Mouse (Mus musculus): ENCODE measurements around the gene Atp8a2. TPM values are rescaled to one million over a fixed set of nuclear protein-coding genes. Genes with fewer than 3 reads are reported as not detected.

The Atp8a2 gene
- polyA plus RNA-seq, 1 experiment = 0.01 TPM

DNA sequence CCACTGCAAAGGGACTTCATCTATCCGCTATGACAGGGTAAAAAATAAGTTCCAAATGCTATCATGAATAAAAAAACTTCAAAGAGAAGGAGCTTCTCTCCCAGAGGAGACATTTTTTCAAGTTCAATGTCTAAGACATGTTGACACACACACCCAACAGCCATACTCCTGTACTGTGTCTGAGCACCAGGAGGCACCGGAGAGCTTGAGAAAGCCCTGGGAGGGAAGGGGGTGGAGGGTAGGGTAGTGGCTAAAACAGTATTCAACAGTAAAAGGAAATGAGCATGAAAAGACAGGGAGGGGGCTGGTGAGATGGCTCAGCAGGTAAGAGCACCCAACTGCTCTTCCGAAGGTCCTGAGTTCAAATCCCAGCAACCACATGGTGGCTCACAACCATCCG lies 58.6 kb downstream of the Atp8a2 start:
- Histone ChIP-seq H3K36me3 (ENCODE audit: control insufficient read depth, insufficient read depth) (no peaks in the 10 kb centered on the region), H3K79me2 (ENCODE audit: control insufficient read depth, insufficient read depth) (no peaks in the 10 kb centered on the region), H3ac (ENCODE audit: control insufficient read depth, insufficient read length) (no peak overlapping the region), H3K4me3 (no peak overlapping the region), H3K27me3 (ENCODE audit: control insufficient read depth, insufficient read depth, insufficient read length) (peaks cover 5% of the 10 kb centered on the region), H3K4me2 (ENCODE audit: low read depth) (no peak overlapping the region)
- TF ChIP-seq MYOD1 (IDR thresholded peaks at IDR 0.05; ENCODE audit: control insufficient read depth in 1 of 3, insufficient read length in 2 of 3, low read depth in 2 of 3) (no peak), TCF12 (IDR thresholded peaks at IDR 0.05; ENCODE audit: insufficient read depth, poor library complexity, severe bottlenecking) (no peak), CEBPB (IDR thresholded peaks at IDR 0.05; ENCODE audit: insufficient read depth, poor library complexity, severe bottlenecking) (no peak), MAX (IDR thresholded peaks at IDR 0.05; ENCODE audit: low read depth) (no peak), E2F4 (IDR thresholded peaks at IDR 0.05; ENCODE audit: insufficient read depth) (no peak), USF1 (IDR thresholded peaks at IDR 0.05; ENCODE audit: low read depth) (no peak), TCF3 (IDR thresholded peaks at IDR 0.05; ENCODE audit: insufficient read length, low read depth) (no peak), POLR2A (IDR thresholded peaks at IDR 0.05; ENCODE audit: insufficient read length, low read depth) (no peak), POLR2AphosphoS2 (IDR thresholded peaks at IDR 0.05; ENCODE audit: insufficient read length, low read depth) (no peak), MYOG (IDR thresholded peaks at IDR 0.05; ENCODE audit: control insufficient read depth in 1 of 3, insufficient read depth in 1 of 3, insufficient read length in 2 of 3, low read depth in 2 of 3) (no peak), SRF (IDR thresholded peaks at IDR 0.05; ENCODE audit: control insufficient read depth, insufficient read length, low read depth) (no peak), REST (IDR thresholded peaks at IDR 0.05; ENCODE audit: insufficient read depth, insufficient read length) (no peak)

DNA sequence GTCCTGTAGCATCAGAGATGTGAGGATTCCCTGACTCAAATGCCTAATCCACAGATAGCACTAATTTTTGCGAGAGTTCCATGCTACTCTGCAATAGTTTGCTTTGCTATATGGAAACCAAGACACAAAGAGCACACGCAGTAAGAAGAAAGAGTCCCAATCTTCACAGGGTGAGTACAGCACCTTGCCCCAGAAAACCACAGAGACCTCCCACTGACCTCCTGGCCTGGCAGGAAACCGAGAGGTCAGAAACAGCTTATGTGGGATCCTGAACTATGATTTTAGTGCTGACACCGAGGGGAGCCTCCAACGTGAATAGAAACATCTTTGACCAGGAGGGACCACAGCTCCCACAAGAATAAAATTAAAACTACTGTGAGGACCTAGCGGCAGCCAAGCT lies 59.2 kb downstream of the Atp8a2 start:
- H3K79me2 ChIP-seq (ENCODE audit: control insufficient read depth, insufficient read depth) = no peaks in the 10 kb centered on the region
- H3K36me3 ChIP-seq (ENCODE audit: control insufficient read depth, insufficient read depth) = no peaks in the 10 kb centered on the region
- no peak overlapping the region for H3K4me3 ChIP-seq
- H3K4me2 ChIP-seq (ENCODE audit: low read depth) = no peak overlapping the region
- H3ac ChIP-seq (ENCODE audit: control insufficient read depth, insufficient read length) = no peak overlapping the region
- TF ChIP-seq USF1 (IDR thresholded peaks at IDR 0.05; ENCODE audit: low read depth) (no peak), TCF12 (IDR thresholded peaks at IDR 0.05; ENCODE audit: insufficient read depth, poor library complexity, severe bottlenecking) (no peak), MYOD1 (IDR thresholded peaks at IDR 0.05; ENCODE audit: control insufficient read depth in 1 of 3, insufficient read length in 2 of 3, low read depth in 2 of 3) (no peak), POLR2AphosphoS2 (IDR thresholded peaks at IDR 0.05; ENCODE audit: insufficient read length, low read depth) (no peak), POLR2A (IDR thresholded peaks at IDR 0.05; ENCODE audit: insufficient read length, low read depth) (no peak), TCF3 (IDR thresholded peaks at IDR 0.05; ENCODE audit: insufficient read length, low read depth) (no peak), SRF (IDR thresholded peaks at IDR 0.05; ENCODE audit: control insufficient read depth, insufficient read length, low read depth) (no peak), REST (IDR thresholded peaks at IDR 0.05; ENCODE audit: insufficient read depth, insufficient read length) (no peak), CEBPB (IDR thresholded peaks at IDR 0.05; ENCODE audit: insufficient read depth, poor library complexity, severe bottlenecking) (no peak), MAX (IDR thresholded peaks at IDR 0.05; ENCODE audit: low read depth) (no peak)
- H3K27me3 ChIP-seq (ENCODE audit: control insufficient read depth, insufficient read depth, insufficient read length) = no peaks in the 10 kb centered on the region

DNA sequence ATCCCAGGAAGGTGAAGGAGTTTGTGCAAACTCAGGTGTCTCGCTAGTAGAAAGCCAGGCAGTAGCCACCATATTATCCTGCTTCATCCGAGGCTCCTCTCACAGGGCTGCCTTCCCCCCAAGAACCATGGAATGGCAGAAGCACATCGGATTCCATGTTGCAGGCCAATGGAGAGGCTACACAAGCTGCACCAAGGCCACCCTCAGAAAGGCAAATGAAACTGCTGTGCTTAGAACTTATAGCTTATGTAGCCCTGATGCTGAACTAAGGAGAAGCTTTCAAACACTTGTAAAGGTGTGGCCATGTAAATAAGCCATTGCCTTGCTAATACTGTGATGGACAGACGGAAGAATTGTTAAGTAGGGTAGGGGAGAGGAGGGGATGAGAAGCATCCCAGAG lies 61.2 kb downstream of the Atp8a2 start:
- no peak overlapping the region for H3ac ChIP-seq (ENCODE audit: control insufficient read depth, insufficient read length)
- no peaks in the 10 kb centered on the region for H3K79me2 ChIP-seq (ENCODE audit: control insufficient read depth, insufficient read depth)
- no peaks in the 10 kb centered on the region for H3K27me3 ChIP-seq (ENCODE audit: control insufficient read depth, insufficient read depth, insufficient read length)
- TF ChIP-seq E2F4 (IDR thresholded peaks at IDR 0.05; ENCODE audit: insufficient read depth) (no peak), POLR2AphosphoS2 (IDR thresholded peaks at IDR 0.05; ENCODE audit: insufficient read length, low read depth) (no peak)
- H3K4me3 ChIP-seq = no peak overlapping the region
- no peak overlapping the region for H3K4me2 ChIP-seq (ENCODE audit: low read depth)
- H3K36me3 ChIP-seq (ENCODE audit: control insufficient read depth, insufficient read depth) = no peaks in the 10 kb centered on the region

DNA sequence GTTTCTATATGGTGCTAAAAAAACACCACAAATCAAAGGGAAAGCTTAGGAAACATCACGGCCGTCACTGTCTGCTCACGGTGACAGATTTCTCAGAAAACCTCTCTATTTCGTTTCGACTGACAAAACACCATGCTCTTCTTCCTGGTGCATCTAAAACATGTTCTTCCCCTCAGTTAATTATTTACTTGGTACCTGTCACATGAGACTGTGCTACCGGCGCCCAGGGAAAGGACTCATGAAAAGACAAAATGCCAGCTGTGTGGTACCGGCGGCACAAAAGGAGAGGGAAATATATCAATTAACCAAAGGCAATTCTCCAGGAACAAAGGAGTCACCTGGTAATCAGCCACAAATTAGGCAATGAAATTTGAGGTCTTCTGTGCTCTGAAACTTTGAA lies 62.3 kb downstream of the Atp8a2 start:
- H3K79me2 ChIP-seq (ENCODE audit: control insufficient read depth, insufficient read depth) = no peaks in the 10 kb centered on the region
- H3K4me2 ChIP-seq (ENCODE audit: low read depth) = no peak overlapping the region
- H3K4me3 ChIP-seq = no peak overlapping the region
- H3K27me3 ChIP-seq (ENCODE audit: control insufficient read depth, insufficient read depth, insufficient read length) = peaks cover 9% of the 10 kb centered on the region
- no peak overlapping the region for H3ac ChIP-seq (ENCODE audit: control insufficient read depth, insufficient read length)
- no peaks in the 10 kb centered on the region for H3K36me3 ChIP-seq (ENCODE audit: control insufficient read depth, insufficient read depth)
- TF ChIP-seq E2F4 (IDR thresholded peaks at IDR 0.05; ENCODE audit: insufficient read depth) (no peak), POLR2A (IDR thresholded peaks at IDR 0.05; ENCODE audit: insufficient read length, low read depth) (no peak), MYOG (IDR thresholded peaks at IDR 0.05; ENCODE audit: control insufficient read depth in 1 of 3, insufficient read depth in 1 of 3, insufficient read length in 2 of 3, low read depth in 2 of 3) (no peak), MYOD1 (IDR thresholded peaks at IDR 0.05; ENCODE audit: control insufficient read depth in 1 of 3, insufficient read length in 2 of 3, low read depth in 2 of 3) (no peak), MAX (IDR thresholded peaks at IDR 0.05; ENCODE audit: low read depth) (no peak), POLR2AphosphoS2 (IDR thresholded peaks at IDR 0.05; ENCODE audit: insufficient read length, low read depth) (no peak), TCF3 (IDR thresholded peaks at IDR 0.05; ENCODE audit: insufficient read length, low read depth) (no peak), TCF12 (IDR thresholded peaks at IDR 0.05; ENCODE audit: insufficient read depth, poor library complexity, severe bottlenecking) (no peak), SRF (IDR thresholded peaks at IDR 0.05; ENCODE audit: control insufficient read depth, insufficient read length, low read depth) (no peak), REST (IDR thresholded peaks at IDR 0.05; ENCODE audit: insufficient read depth, insufficient read length) (no peak), USF1 (IDR thresholded peaks at IDR 0.05; ENCODE audit: low read depth) (no peak)

DNA sequence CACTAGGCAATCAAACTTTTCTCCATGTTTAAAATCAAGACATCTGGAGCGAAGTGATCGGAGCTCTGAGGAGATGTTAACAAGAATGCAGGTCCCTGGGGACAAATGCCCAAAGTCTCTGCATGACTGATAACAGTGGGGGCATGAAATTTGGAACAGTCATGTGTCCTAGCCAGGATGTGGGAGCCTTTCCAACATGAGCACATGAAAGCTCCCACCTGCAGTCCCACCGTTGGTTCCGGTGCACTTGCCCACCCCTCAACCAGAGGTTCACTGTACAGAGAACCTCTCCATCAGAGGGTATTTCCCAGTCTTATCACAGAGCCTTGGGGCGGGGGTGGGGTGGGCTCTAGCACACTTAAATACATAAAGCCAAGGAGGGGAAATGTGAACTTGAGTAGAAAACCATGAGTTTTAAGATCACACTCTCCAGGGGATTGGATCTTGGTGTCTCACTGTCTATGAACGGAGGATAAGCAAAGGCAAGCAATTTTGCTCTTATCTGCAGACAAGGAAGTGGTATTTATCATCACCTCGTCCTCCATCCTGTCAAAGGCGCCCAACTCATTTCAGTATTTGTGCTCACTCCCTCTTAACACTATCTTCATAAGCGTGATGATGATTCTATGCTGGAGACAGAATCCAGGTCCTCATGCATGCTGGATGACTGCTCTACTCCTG lies 65.6 kb downstream of the Atp8a2 start:
- TF ChIP-seq USF1 (IDR thresholded peaks at IDR 0.05; ENCODE audit: low read depth) = no peak
- TF ChIP-seq TCF3 (IDR thresholded peaks at IDR 0.05; ENCODE audit: insufficient read length, low read depth) = no peak
- TF ChIP-seq POLR2A (IDR thresholded peaks at IDR 0.05; ENCODE audit: insufficient read length, low read depth) = no peak
- TF ChIP-seq E2F4 (IDR thresholded peaks at IDR 0.05; ENCODE audit: insufficient read depth) = no peak
- no peak for TF ChIP-seq MAX (IDR thresholded peaks at IDR 0.05; ENCODE audit: low read depth)
- no peak for TF ChIP-seq REST (IDR thresholded peaks at IDR 0.05; ENCODE audit: insufficient read depth, insufficient read length)
- TF ChIP-seq SRF (IDR thresholded peaks at IDR 0.05; ENCODE audit: control insufficient read depth, insufficient read length, low read depth) = no peak
- TF ChIP-seq MYOD1 (IDR thresholded peaks at IDR 0.05; ENCODE audit: control insufficient read depth in 1 of 3, insufficient read length in 2 of 3, low read depth in 2 of 3) = no peak
- TF ChIP-seq MYOG (IDR thresholded peaks at IDR 0.05; ENCODE audit: control insufficient read depth in 1 of 3, insufficient read depth in 1 of 3, insufficient read length in 2 of 3, low read depth in 2 of 3) = no peak
- TF ChIP-seq TCF12 (IDR thresholded peaks at IDR 0.05; ENCODE audit: insufficient read depth, poor library complexity, severe bottlenecking) = no peak
- no peak for TF ChIP-seq POLR2AphosphoS2 (IDR thresholded peaks at IDR 0.05; ENCODE audit: insufficient read length, low read depth)
- TF ChIP-seq CEBPB (IDR thresholded peaks at IDR 0.05; ENCODE audit: insufficient read depth, poor library complexity, severe bottlenecking) = no peak
- Histone ChIP-seq H3K4me3 (no peak overlapping the region), H3K79me2 (ENCODE audit: control insufficient read depth, insufficient read depth) (no peaks in the 10 kb centered on the region), H3K4me2 (ENCODE audit: low read depth) (no peak overlapping the region), H3K36me3 (ENCODE audit: control insufficient read depth, insufficient read depth) (no peaks in the 10 kb centered on the region), H3K27me3 (ENCODE audit: control insufficient read depth, insufficient read depth, insufficient read length) (peaks cover 9% of the 10 kb centered on the region), H3ac (ENCODE audit: control insufficient read depth, insufficient read length) (no peak overlapping the region)

All from myocyte (in vitro differentiated cells).